Mouse (Mus musculus) neural tube, embryonic 15.5 days (tissue): ENCODE results near the gene Snapc4. TPM values are rescaled to one million over a fixed set of nuclear protein-coding genes. Genes with fewer than 3 reads are reported as not detected.
"Not testable (repeated sequence)": the region's sequence is repeated elsewhere in the genome, so short reads cannot be mapped to it uniquely, and the experiment has no call there.

Experiments used
- ATAC-seq: fragments of 200-750 bp; cut with Nextera tagmentation; 2 replicates; pipeline ENCODE4 v1.8.0; 2017; ENCODE audit warnings: mild to moderate bottlenecking, moderate TSS enrichment, moderate library complexity; ENCODE audit not compliant: low FRiP score
- H3K27ac ChIP-seq: fragments of 300-500 bp; sonication (generic); replicated peaks from 2 replicates; pipeline ENCODE4 v1.5.1; 2015; ENCODE audit warnings: mild to moderate bottlenecking, inconsistent platforms
- H3K27me3 ChIP-seq: fragments of 300-500 bp; sonication (generic); replicated peaks from 2 replicates; pipeline ENCODE4 v1.6.1; 2015; ENCODE audit warnings: inconsistent platforms
- H3K36me3 ChIP-seq: fragments of 300-500 bp; sonication (generic); 2 replicates; pipeline ENCODE4 v1.6.1; 2015; ENCODE audit warnings: inconsistent platforms
- H3K4me1 ChIP-seq: fragments of 300-500 bp; sonication (generic); 2 replicates; pipeline ENCODE4 v1.6.1; 2015; ENCODE audit warnings: inconsistent platforms
- H3K4me2 ChIP-seq: fragments of 300-500 bp; sonication (generic); 2 replicates; pipeline ENCODE4 v1.6.1; 2015; ENCODE audit warnings: inconsistent platforms, mild to moderate bottlenecking, moderate library complexity
- H3K4me3 ChIP-seq: fragments of 300-500 bp; sonication (generic); replicated peaks from 2 replicates; pipeline ENCODE4 v1.5.1; 2015; ENCODE audit warnings: mild to moderate bottlenecking, inconsistent platforms
- H3K9ac ChIP-seq: fragments of 300-500 bp; sonication (generic); replicated peaks from 2 replicates; pipeline ENCODE4 v1.6.1; 2015; ENCODE audit warnings: mild to moderate bottlenecking, inconsistent platforms
- H3K9me3 ChIP-seq: fragments of 300-500 bp; sonication (generic); replicated peaks from 2 replicates; pipeline ENCODE4 v1.6.1; 2016; ENCODE audit warnings: inconsistent platforms
- WGBS: fragments of 180-500 bp; shearing (Covaris S2); methylation state at CpG from one replicate; pipeline ENCODE4 v1.1.7; 2015; ENCODE audit warnings: mixed read lengths; 5-methylcytosine and 5-hydroxymethylcytosine counted together
- polyA plus RNA-seq: library from polyadenylated mRNA; unstranded; fragments of >200 nt; fragmentation: Nextera tagmentation; extraction: Ambion mirVana; gene quantifications from 2 replicates; pipeline ENCODE4 v1.2.1, GENCODE M21; 2015

Snapc4 gene
- polyA plus RNA-seq, 1 experiment from 2014 or later: 30.4 TPM

DNA sequence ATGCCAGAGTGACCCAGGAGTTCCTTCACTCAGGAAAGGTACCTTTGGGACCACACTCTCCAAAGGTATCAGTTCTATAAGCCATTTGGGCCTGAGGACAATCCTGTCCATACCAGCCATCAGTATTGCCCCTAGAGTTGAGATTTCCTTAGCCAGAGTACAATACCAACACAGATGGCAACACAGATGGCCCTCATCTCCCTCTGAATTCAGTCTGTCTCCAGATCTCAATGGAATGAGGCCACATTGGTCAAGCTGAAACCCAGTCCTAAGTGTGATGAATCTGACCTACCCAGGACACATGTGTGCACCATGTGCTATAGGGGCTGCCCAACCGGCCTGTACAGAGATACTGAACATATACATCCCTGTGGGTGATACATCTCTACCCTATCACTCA lies 21.8 kb upstream of the Snapc4 start:
- no peak overlapping the region for H3K4me2 ChIP-seq
- peaks cover 46% of the 10 kb centered on the region for H3K36me3 ChIP-seq
- no peaks in the 10 kb centered on the region for H3K9me3 ChIP-seq
- ATAC-seq: no peak
- no peak overlapping the region for H3K4me3 ChIP-seq
- no peak overlapping the region for H3K9ac ChIP-seq
- H3K27ac ChIP-seq: no peak overlapping the region
- H3K4me1 ChIP-seq: peaks cover 31% of the 10 kb centered on the region
- 92% methylated on average over 1 of the region's 1 CpGs for WGBS
- H3K27me3 ChIP-seq: no peaks in the 10 kb centered on the region

DNA sequence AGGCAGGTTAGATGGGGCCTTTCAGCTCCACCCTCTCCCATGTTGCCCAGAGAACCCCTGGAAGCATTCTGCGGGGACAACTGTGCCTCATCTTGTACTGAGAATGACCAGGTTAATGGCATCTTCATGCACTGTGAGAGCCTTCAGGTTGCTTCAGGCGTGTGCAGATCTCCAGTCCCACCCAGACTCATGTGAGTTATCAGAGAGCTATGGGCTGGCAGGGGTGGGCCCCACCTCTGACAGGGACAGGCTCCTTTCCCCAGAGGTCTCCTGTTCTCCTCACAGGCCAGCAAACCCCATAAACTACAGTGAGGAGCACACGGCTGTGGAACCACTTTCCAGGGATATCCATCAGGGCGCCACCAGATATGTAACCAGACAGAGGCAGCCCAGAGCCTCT lies 20.6 kb upstream of the Snapc4 start:
- Histone ChIP-seq H3K36me3 (peaks cover 58% of the 10 kb centered on the region), H3K4me3 (no peak overlapping the region), H3K4me1 (peaks cover 19% of the 10 kb centered on the region), H3K27me3 (no peaks in the 10 kb centered on the region), H3K27ac (no peak overlapping the region), H3K9ac (no peak overlapping the region), H3K9me3 (no peaks in the 10 kb centered on the region), H3K4me2 (no peak overlapping the region)
- no peak for ATAC-seq
- 96% methylated on average over 4 of the region's 4 CpGs for WGBS

DNA sequence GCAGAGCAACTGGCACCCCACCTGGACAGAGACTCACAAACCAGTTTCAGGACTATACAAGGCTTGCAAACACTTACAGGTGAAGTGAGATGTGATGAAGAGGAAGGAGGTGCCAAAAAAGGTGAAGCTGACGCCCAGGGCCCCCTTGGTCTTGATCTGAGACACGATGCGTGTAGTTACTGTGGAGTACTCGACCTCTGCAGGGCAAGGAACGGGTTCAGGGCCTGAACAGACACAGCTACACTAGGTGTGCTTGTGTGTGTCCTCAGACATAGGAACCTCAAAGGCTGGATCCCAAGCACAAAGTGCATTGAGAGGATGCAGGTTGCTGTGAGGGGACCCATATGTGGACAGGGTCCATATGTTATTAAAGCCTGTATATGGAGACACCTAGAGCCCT lies 19.8 kb upstream of the Snapc4 start:
- H3K27me3 ChIP-seq: no peaks in the 10 kb centered on the region
- no peak overlapping the region for H3K27ac ChIP-seq
- H3K4me2 ChIP-seq: no peak overlapping the region
- whole genome bisulfite sequencing: 93% methylated on average over 5 of the region's 5 CpGs
- no peak for ATAC-seq
- no peak overlapping the region for H3K4me3 ChIP-seq
- H3K4me1 ChIP-seq: peaks cover 12% of the 10 kb centered on the region
- H3K9ac ChIP-seq: no peak overlapping the region
- H3K36me3 ChIP-seq: peaks cover 65% of the 10 kb centered on the region
- no peaks in the 10 kb centered on the region for H3K9me3 ChIP-seq

DNA sequence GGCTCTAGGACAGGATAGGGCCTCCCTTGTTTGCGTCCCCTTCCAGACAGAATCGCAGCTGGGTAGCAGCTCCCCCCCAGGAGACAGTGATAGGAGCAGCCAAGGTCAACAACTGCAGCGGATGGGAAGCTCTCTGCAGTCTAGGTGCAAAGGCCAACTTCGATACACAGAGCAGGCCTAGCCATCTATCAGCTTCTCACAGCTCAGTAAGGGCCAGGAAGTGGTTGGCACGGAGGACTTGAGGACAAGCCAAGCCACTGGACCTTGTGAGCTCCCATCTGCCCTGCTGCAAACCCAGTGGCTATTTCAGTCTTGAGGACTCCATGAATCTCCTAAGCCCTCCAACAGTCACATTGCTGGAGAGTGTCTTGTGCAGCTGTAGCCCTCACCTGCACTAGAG lies 19.2 kb upstream of the Snapc4 start:
- H3K36me3 ChIP-seq: peaks cover 72% of the 10 kb centered on the region
- H3K4me1 ChIP-seq: peaks cover 5% of the 10 kb centered on the region
- no peaks in the 10 kb centered on the region for H3K27me3 ChIP-seq
- 82% methylated on average over 5 of the region's 5 CpGs for WGBS
- H3K9me3 ChIP-seq: no peaks in the 10 kb centered on the region
- no peak overlapping the region for H3K4me2 ChIP-seq
- no peak overlapping the region for H3K27ac ChIP-seq
- H3K9ac ChIP-seq: no peak overlapping the region; the same call in 1 of the 2 replicates
- ATAC-seq: no peak
- no peak overlapping the region for H3K4me3 ChIP-seq

DNA sequence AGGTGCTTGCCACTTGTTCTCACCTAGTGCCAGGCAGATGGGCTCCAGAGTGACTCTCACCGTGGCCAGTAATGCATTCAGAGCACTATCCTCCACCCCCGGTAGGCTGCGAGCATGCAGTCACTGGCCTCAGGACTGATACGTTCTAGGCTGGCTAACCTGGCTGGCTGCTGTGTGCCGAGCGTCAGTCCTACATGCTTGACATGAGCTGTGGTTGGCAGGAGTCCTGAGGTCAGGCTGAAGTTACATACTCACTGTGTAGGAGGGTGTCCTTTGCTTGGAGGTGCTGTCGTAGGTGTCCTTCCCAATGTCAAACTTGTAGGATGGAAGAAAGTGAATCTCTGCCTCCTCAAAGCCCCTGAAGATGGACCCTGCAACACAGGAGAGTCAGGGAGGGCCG lies 18.5 kb upstream of the Snapc4 start:
- H3K36me3 ChIP-seq: peaks cover 78% of the 10 kb centered on the region
- no peaks in the 10 kb centered on the region for H3K9me3 ChIP-seq
- no peaks in the 10 kb centered on the region for H3K27me3 ChIP-seq
- H3K27ac ChIP-seq: no peak overlapping the region
- no peak overlapping the region for H3K4me3 ChIP-seq
- H3K4me2 ChIP-seq: no peak overlapping the region
- 0 out of 2 replicates have a peak, but pooled peaks cover 3% of the 10 kb centered on the region for H3K4me1 ChIP-seq
- ATAC-seq: peak; percentile 28; the same call in 1 of the 2 replicates
- WGBS: 89% methylated on average over 8 of the region's 8 CpGs
- H3K9ac ChIP-seq: no peak overlapping the region

DNA sequence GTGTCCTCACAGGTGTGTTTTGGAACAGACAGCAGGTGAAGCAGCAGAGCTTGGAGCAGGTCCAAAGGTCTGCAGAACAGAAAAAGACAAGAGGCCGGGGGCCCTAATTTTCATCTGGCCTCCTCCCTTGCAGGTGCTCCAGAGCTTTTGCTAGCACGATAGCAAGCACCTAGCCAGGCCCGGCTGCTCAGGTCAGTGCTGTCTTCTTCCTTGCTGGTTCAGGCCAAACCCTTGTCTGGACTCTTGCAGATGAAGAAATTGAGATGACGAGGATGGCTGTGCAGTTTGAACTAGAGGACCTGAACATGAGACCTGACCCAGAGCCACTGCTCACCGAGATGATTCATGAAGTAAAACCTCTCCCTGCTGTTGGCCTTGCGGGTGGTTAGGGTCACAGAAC lies 11.2 kb upstream of the Snapc4 start:
- Histone ChIP-seq H3K27me3 (no peaks in the 10 kb centered on the region), H3K9ac (no peak overlapping the region), H3K9me3 (no peaks in the 10 kb centered on the region), H3K4me1 (peaks cover 32% of the 10 kb centered on the region), H3K4me3 (no peak overlapping the region), H3K4me2 (no peak overlapping the region), H3K36me3 (peaks cover 74% of the 10 kb centered on the region), H3K27ac (no peak overlapping the region)
- 95% methylated on average over 6 of the region's 6 CpGs for WGBS
- no peak for ATAC-seq

DNA sequence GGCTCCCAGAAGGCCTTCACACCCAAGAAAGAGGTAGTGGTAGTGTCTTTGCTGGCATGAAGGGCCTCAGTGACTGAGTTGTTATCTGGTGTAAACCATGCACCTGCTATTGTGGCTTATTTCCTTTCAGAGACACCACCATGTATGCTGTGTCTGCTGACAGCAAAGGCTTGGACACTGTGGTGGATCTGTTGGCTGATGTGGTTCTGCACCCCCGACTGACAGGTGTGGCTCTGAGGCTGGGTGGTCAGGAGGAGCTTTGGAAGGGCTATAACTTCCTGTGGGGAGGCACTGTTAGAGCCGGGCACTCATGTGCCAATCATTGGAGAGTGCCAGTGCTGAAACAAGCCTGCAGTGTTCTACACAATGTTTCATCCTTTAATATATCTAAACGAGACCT lies 10.5 kb upstream of the Snapc4 start:
- H3K4me2 ChIP-seq: 0 out of 2 replicates have a peak overlapping the region, but pooled peaks have one; percentile 22
- H3K9me3 ChIP-seq: no peaks in the 10 kb centered on the region
- no peak overlapping the region for H3K27ac ChIP-seq
- ATAC-seq: no peak
- H3K4me1 ChIP-seq: peaks cover 34% of the 10 kb centered on the region
- 93% methylated on average over 3 of the region's 3 CpGs for WGBS
- H3K9ac ChIP-seq: no peak overlapping the region
- no peaks in the 10 kb centered on the region for H3K27me3 ChIP-seq
- H3K36me3 ChIP-seq: peaks cover 74% of the 10 kb centered on the region
- H3K4me3 ChIP-seq: no peak overlapping the region

DNA sequence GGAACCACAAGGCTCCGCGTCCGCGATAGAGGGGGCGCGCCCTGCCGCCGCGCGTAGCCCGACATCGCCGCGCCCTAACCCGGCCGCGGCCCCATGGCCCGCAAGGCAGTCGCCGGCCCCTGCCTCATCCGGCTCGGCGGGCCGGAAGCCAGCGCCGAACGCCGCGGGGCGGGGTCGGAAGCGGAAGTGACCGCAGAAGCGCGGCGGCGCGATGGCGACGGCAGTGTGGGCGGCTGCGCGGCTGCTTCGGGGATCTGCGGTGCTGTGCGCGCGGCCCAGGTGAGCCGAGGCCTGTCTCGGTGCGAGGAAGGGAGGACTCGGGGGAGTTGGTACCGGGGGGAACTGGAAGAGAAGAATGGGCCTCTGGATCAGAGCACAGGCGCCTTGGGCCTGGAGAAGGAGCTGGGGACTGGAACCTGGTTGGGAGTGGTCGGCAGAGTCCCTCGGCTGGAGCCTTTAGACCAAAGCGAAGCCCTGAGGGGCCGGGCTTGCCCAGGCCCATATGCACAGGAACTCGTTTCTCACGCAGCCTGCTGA lies 8.8 kb upstream of the Snapc4 start, which contains the start of the genes Entr1 and Pmpca:
Gene Entr1 (minus strand): TSS at position 163 of the 537 bp plus-strand sequence.
Gene Pmpca (plus strand): TSS at position 186 of the 537 bp plus-strand sequence.
- under 1% methylated on average over 60 of the region's 60 CpGs for WGBS
- Histone ChIP-seq H3K9me3 (no peaks in the 10 kb centered on the region), H3K36me3 (peaks cover 74% of the 10 kb centered on the region), H3K9ac (peak within 1 kb of the TSS; percentile 84), H3K4me1 (peaks cover 34% of the 10 kb centered on the region), H3K27me3 (no peaks in the 10 kb centered on the region), H3K4me2 (peak within 1 kb of the TSS; percentile 97), H3K4me3 (peak within 1 kb of the TSS; percentile 74), H3K27ac (peak within 1 kb of the TSS; percentile 76)
- ATAC-seq: peak; percentile 92

DNA sequence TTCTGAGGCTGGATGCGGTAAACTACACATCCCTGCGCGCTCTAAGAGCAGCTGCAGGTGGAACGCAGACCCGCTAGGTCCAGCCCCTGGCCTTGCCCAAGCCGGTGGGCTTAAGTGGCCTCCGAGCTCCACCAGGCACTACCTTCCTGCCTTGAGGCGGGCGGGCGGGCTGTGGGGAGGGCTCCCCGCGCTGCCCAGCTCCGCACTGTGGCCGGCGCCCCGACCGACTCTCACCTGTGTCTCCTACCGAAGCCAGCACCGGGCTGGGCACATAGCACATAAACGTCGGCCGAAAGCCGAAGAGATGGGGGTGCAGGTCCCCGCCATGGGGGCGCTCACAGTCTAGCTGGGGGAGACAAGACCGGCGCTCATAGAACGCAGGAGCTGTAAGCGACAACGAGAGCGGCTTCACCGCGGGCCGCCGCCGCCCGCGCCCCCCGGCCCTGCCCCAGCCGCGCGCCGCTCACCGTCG lies 8.3 kb upstream of the Snapc4 start:
- H3K4me3 ChIP-seq: peak overlapping the region; percentile 74
- H3K9ac ChIP-seq: peak overlapping the region; percentile 84
- under 1% methylated on average over 38 of the region's 45 CpGs for WGBS
- H3K36me3 ChIP-seq: peaks cover 74% of the 10 kb centered on the region
- peaks cover 34% of the 10 kb centered on the region for H3K4me1 ChIP-seq
- H3K27ac ChIP-seq: peak overlapping the region; percentile 76
- H3K27me3 ChIP-seq: no peaks in the 10 kb centered on the region
- peak; percentile 64 for ATAC-seq
- H3K9me3 ChIP-seq: no peaks in the 10 kb centered on the region
- peak overlapping the region; percentile 97 for H3K4me2 ChIP-seq

DNA sequence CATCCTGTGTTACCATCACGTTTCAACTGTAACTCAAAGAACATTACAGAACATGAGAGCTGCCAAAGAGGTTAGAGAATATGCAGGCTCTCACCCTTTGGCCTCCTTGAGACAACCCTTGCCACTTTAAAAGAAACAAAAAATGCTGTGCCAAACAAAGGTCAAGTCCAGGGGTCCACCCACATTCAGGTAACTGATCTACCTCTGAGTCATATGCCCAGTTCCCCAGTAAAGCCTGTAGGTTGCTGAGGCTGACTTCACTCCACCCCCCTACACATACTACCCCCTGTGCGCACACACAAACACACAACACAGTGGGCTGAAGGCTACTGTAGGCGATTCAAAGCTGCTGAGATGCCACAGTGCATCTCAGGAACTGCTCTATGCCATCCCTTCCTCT lies 7.3 kb upstream of the Snapc4 start:
- Histone ChIP-seq H3K4me2 (peak overlapping the region; percentile 97), H3K4me1 (peaks cover 34% of the 10 kb centered on the region), H3K36me3 (peaks cover 74% of the 10 kb centered on the region), H3K9ac (0 out of 2 replicates have a peak overlapping the region, but pooled peaks have one; percentile 28), H3K27me3 (no peaks in the 10 kb centered on the region), H3K27ac (no peak overlapping the region), H3K4me3 (peak overlapping the region; percentile 74), H3K9me3 (no peaks in the 10 kb centered on the region)
- WGBS: 94% methylated on average over 3 of the region's 3 CpGs
- ATAC-seq: no peak

DNA sequence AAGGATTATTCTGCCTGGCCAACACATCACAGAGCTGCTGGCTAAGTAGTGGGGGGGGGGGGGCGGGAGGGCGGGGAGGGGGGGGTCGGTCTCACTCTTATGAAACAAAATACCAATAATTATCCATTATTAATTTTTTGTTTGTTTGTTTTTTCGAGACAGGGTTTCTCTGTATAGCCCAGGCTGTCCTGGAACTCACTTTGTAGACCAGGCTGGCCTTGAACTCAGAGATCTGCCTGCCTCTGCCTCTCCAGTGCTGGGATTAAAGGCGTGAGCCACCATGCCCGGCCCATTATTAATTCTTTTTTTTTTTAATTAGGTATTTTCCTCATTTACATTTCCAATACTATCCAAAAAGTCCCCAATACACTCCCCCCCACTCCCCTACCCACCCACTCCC lies 418 bp upstream of the Snapc4 start:
- H3K9me3 ChIP-seq, ATAC-seq, H3K27me3 ChIP-seq: not testable (repeated sequence)
- Histone ChIP-seq H3K27ac (peak overlapping the region; percentile 71), H3K36me3 (peaks cover 68% of the 10 kb centered on the region), H3K4me3 (peak overlapping the region; percentile 85), H3K4me1 (peaks cover 26% of the 10 kb centered on the region), H3K4me2 (peak overlapping the region; percentile 93), H3K9ac (peak overlapping the region; percentile 76)
- WGBS: 35% methylated on average over 6 of the region's 6 CpGs

DNA sequence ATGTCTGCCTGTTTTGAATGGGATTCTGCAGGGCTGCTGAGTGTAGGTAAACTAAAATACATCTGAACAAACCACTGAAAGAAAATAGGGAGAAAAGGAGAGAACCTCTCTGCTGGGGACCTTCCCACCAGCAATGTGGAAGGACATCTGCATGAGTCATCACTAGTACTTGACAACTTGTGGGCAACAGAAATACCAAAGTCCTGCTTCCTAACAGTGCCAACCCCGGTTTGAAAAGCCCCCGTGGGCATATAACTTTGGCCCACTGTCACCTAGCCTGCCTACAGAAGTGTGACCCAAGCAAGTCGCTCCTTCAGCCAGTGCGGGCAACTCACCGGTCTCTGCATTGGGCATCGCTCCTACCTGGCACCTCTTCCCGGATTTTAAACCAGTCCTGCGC lies 8.1 kb downstream of the Snapc4 start:
- Histone ChIP-seq H3K9ac (no peak overlapping the region), H3K4me3 (no peak overlapping the region), H3K36me3 (peaks cover 94% of the 10 kb centered on the region), H3K9me3 (no peaks in the 10 kb centered on the region), H3K4me2 (no peak overlapping the region), H3K4me1 (no peaks in the 10 kb centered on the region), H3K27me3 (no peaks in the 10 kb centered on the region), H3K27ac (no peak overlapping the region)
- ATAC-seq: no peak
- WGBS: 97% methylated on average over 8 of the region's 8 CpGs
